Mouse (Mus musculus): ENCODE results near the gene Carmil2.

Gene Carmil2

GRCm38 (mm10) chr8:105722861-105723260, 36.8 kb downstream of the Carmil2 start:
- ATAC-seq (ENCODE audit: low TSS enrichment) = no peak

GRCm38 (mm10) chr8:105725726-105726125, 39.7 kb downstream of the Carmil2 start:
- no peak for ATAC-seq (ENCODE audit: low TSS enrichment)

- ATAC-seq (ENCODE audit: low TSS enrichment) = no peak
These were observed 41.5 kb downstream of the Carmil2 start for GRCm38 (mm10) chr8:105727397-105728124.

- no peak for ATAC-seq (ENCODE audit: low TSS enrichment)
These were observed 46.1 kb downstream of the Carmil2 start for GRCm38 (mm10) chr8:105732186-105732585.

DNA sequence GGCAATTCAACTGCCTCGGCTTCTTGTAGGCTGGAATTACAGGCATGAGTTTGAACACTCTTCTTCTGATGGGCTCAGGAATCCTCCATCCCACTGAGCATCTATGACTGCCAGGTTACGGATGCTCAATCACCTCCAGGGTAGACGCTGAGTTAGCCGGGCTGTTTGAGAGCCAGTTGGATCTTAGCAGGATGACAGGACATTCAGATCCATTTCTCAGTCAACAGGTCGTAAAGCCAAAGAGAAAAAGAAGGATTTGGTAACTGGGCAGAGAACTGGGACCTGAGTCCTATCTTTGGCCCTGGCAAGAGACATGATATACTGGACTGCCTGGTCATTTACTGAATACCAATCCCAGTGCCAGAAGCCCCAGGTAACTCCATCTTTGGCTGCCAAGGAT, 53.1 kb downstream of the Carmil2 start:
- no peak for ATAC-seq (ENCODE audit: low TSS enrichment)

DNA sequence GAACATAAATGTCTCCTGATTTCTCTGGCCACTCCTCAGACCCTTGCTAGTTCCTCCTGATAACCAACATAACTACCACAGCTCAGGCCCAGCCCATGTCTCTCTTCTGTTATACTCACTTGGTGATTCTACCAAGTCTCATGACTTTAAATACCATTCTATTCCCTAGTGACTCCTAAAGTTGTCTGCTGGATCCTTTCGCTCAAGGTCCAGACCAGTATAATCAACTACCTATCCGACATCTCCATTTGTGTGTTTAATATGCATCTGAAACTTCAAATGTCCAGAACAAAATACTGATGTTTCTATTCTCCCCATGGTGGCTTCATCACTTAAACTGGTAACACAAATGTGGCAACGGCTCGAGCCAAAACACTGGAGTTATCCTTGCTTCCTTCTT, 57.2 kb downstream of the Carmil2 start:
- ATAC-seq (ENCODE audit: low TSS enrichment) = no peak

Measured in frontal cortex, adult (tissue).